Mouse (Mus musculus): ENCODE measurements at regions not wholly inside any gene's neighbourhood (a gene's known extent, or its start where the extent isn't known, plus 50 kb on each side); places are given as distances from the start of the nearest gene placed in this dataset.

GRCm38 (mm10) chr5:118815783-118816182 lies 255.3 kb downstream of the Med13l start:
- DNase-seq (ENCODE audit: extremely low spot score, low read depth, low spot score): no peak

GRCm38 (mm10) chr5:118818294-118818693 lies 257.8 kb downstream of the Med13l start:
- no peak for DNase-seq (ENCODE audit: extremely low spot score, low read depth, low spot score)

GRCm38 (mm10) chr5:118824791-118825190 lies 264.3 kb downstream of the Med13l start:
- DNase-seq (ENCODE audit: extremely low spot score, low read depth, low spot score): no peak

- DNase-seq (ENCODE audit: extremely low spot score, low read depth, low spot score): peak; percentile 78
These were observed 268.7 kb downstream of the Med13l start for GRCm38 (mm10) chr5:118829031-118829698.

GRCm38 (mm10) chr5:118832701-118833100 lies 272.2 kb downstream of the Med13l start:
- no peak for DNase-seq (ENCODE audit: extremely low spot score, low read depth, low spot score)

- DNase-seq (ENCODE audit: extremely low spot score, low read depth, low spot score): no peak
These were observed 273.6 kb downstream of the Med13l start for GRCm38 (mm10) chr5:118834129-118834528.

GRCm38 (mm10) chr5:118837001-118837400 lies 276.5 kb downstream of the Med13l start:
- no peak for DNase-seq (ENCODE audit: extremely low spot score, low read depth, low spot score)

- DNase-seq (ENCODE audit: extremely low spot score, low read depth, low spot score): no peak
These were observed 277.9 kb downstream of the Med13l start for GRCm38 (mm10) chr5:118838421-118838820.

GRCm38 (mm10) chr5:118839916-118840315 lies 279.4 kb downstream of the Med13l start:
- DNase-seq (ENCODE audit: extremely low spot score, low read depth, low spot score): no peak

- DNase-seq (ENCODE audit: extremely low spot score, low read depth, low spot score): peak; percentile 42
These were observed 280.9 kb downstream of the Med13l start for GRCm38 (mm10) chr5:118841210-118842016.

- DNase-seq (ENCODE audit: extremely low spot score, low read depth, low spot score): no peak
These were observed 281.5 kb downstream of the Med13l start for GRCm38 (mm10) chr5:118842017-118842396.

- no peak for DNase-seq (ENCODE audit: extremely low spot score, low read depth, low spot score)
These were observed 296.5 kb downstream of the Med13l start for GRCm38 (mm10) chr5:118857001-118857400.

GRCm38 (mm10) chr5:118861143-118861847 lies 300.8 kb downstream of the Med13l start:
- DNase-seq (ENCODE audit: extremely low spot score, low read depth, low spot score): no peak

- DNase-seq (ENCODE audit: extremely low spot score, low read depth, low spot score): no peak
These were observed 307.0 kb downstream of the Med13l start for GRCm38 (mm10) chr5:118867511-118867910.

GRCm38 (mm10) chr5:118869330-118869729 lies 308.9 kb downstream of the Med13l start:
- DNase-seq (ENCODE audit: extremely low spot score, low read depth, low spot score): no peak

- DNase-seq (ENCODE audit: extremely low spot score, low read depth, low spot score): no peak
These were observed 313.4 kb downstream of the Med13l start for GRCm38 (mm10) chr5:118873871-118874270.

- no peak for DNase-seq (ENCODE audit: extremely low spot score, low read depth, low spot score)
These were observed 314.7 kb downstream of the Med13l start for GRCm38 (mm10) chr5:118875096-118875637.

- DNase-seq (ENCODE audit: extremely low spot score, low read depth, low spot score): no peak
These were observed 316.3 kb downstream of the Med13l start for GRCm38 (mm10) chr5:118876586-118877312.

GRCm38 (mm10) chr5:118877313-118877669 lies 316.8 kb downstream of the Med13l start:
- peak; percentile 49 for DNase-seq (ENCODE audit: extremely low spot score, low read depth, low spot score)

GRCm38 (mm10) chr5:118877831-118878230 lies 317.4 kb downstream of the Med13l start:
- no peak for DNase-seq (ENCODE audit: extremely low spot score, low read depth, low spot score)

- no peak for DNase-seq (ENCODE audit: extremely low spot score, low read depth, low spot score)
These were observed 318.2 kb downstream of the Med13l start for GRCm38 (mm10) chr5:118878722-118879121.

Measured in hindlimb bud, embryonic 11.5 days (tissue).